Mouse (Mus musculus) heart, adult 9 months (tissue): Measurements from ENCODE around the gene Arsk.

Experiments used
- DNase-seq, 2 experiments: peaks; one replicate each; pipeline ENCODE4 v3.0.0; 2022; ENCODE audit warnings: low spot score in 2 of 2

The Arsk gene

DNA sequence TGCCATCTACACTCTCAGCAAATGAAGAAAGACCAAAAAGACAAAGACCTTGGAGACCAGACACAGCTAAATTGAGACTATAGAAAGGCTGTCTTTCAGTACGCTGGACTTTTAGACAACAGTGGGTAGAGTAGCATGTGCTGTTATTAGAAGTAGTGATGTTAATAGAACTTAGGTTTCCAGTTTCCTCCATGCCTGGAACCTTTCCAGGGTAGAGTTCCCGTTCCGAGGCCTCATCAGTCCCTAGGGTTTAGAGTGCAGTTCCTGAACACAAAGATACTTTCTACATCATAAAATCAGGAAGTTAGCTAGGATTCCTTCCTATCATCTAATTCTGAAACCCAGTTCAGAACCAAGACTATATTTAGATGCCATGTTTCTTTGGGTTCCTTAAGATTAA, 73.9 kb downstream of the Arsk start:
- peak; percentile 47 to 53 for DNase-seq

GRCm38 (mm10) chr13:76021782-76022181, 76.7 kb downstream of the Arsk start:
- no peak for DNase-seq

DNA sequence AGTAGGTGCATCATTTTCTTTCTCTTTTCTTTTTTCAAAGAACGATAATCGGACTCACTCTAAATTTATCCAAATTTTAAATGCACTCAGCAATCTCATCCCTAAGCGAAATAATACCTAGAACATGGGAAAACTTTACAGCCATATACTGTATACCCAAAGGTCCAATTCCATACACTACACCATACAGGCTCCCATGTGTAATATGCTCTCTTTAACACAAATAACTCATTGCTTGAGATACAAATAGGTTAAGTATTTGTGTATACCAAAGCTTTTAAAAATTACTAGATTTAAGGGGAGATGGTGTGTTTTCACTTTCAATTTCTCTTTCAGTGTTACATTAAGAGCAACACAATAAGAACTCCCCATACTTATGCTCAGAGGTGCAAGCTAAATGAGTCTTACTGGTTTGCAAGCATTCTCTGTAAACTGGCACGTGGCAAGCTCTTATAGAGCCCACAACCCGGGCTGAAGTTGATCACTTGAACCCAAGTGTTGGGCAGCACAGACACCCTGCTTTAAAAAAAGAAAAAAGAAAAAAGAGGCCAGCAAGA, 79.5 kb downstream of the Arsk start:
- peak in 1 of 2 experiments; percentile 8 for DNase-seq

DNA sequence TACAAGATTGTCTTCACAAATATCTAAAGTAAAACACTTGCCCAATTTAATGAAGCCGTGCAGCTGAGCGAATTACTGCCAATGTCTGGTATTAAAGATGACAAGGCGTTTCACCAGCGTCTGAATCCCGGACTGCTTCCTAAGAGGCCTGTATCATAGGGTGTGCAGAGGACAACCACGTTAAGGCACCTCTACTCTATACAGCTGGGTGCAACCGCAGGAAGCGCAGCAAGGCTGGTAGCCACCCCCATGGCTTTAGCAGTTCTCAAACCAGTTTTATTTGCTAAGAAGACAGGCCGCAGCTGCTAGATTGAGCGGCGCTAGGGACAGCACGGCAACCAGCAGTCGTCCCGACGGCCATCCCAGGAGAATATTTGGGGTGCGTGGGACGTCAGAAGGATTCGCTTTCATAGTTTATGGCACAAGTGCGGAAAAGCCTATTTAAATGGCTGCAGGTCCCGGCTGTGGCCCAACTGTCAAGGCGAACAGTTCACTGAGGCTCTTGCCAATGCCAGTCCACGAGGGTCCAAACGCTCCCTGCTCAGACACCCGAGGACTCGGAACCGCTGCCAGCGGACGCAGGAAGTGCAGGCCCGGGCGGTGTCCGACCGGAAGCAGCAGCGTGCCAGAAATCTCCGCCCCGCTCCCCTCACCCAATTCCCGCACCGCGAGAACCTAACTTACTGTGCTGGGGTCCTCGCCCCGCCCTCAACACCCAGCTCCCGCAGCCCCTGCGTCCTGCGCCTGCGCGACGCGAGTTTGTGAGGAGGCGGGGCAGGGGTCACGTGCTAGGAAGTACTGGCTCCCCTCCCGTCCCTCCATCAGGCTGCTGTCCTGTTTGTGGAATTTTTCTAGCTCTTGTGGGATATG, 80.3 kb downstream of the Arsk start, which contains the start of gene Rfesd:
Gene Rfesd (minus strand): TSS at position 746 of the 870 bp plus-strand sequence.
- peak; percentile 98 to 99 for DNase-seq

GRCm38 (mm10) chr13:76017465-76017864, 81.0 kb downstream of the Arsk start:
- DNase-seq: peak in 1 of 2 experiments; percentile 6

DNA sequence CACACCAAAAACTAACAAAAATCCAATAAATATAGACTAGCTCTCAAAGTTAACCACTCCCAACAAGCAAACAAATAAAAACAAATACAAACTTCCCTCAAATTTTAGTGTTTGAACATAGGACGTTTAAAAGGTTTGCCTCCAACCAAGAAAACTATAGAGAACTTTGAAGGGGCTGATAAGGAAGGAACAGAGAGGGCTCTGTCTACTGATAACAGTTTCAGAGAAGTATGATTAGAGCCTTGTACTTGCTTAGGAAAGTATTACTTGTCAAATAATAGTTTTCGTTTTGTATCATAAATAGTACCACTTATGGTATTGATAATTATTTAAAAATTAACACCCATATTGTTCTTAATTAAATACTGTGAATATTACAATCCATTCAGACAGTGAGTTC, 83.9 kb downstream of the Arsk start:
- no peak for DNase-seq
